17 mouse cellular contexts compared by ENCODE assay signal in the genomic region with DNA sequence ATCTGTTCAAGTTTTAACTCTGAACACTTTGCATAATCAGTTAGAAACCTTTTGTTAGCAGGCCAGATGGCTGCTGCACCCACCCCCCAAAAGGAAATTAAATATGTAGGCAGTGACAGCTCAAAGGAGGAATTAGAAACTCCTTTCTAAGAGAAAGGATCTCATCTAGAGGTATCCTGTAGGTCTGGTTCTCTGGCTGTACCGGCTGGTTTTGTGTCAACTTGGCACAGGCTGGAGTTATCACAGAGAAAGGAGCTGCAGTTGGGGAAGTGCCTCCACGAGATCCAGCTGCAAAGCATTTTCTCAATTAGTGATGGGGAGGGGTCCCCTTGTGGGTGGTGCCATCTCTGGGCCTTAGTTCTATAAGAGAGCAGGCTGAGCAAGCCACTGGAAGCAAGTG.
DNase-seq lines count a peak whose midpoint lies in the region; ATAC-seq and TF ChIP-seq lines count a peak whose summit lies in the region.
"Had no signal": no experiment of that assay in that cellular context is flagged by ENCODE, and none has a peak within 500 bp of the region (broad histone marks: within the 10 kb centered on the region; RNA-seq: fewer than 3 reads in every experiment).

No protein-coding gene starts in this region.

- no peaks in the 10 kb centered on the region for H3K9me3 ChIP-seq in neural tube, embryonic 12.5 days
- no peaks in the 10 kb centered on the region for H3K9me3 ChIP-seq in neural tube, embryonic 15.5 days (replicated peaks)
- H3K9me3 ChIP-seq: hindbrain, embryonic 15.5 days had no signal

- no peak overlapping the region for H3K9ac ChIP-seq in neural tube, embryonic 12.5 days
- no peak overlapping the region for H3K9ac ChIP-seq in neural tube, embryonic 15.5 days (replicated peaks)
- H3K9ac ChIP-seq: hindbrain, embryonic 15.5 days; liver, embryonic 14.5 days had no signal

- 35% methylated on average over 2 of the region's 2 CpGs for WGBS in neural tube, embryonic 12.5 days
- 18% methylated on average over 2 of the region's 2 CpGs for WGBS in neural tube, embryonic 15.5 days

- ATAC-seq in neural tube, embryonic 12.5 days (ENCODE audit: low FRiP score, low read depth): peak; percentile 44; the same call in 1 of the 2 replicates
- ATAC-seq in neural tube, embryonic 15.5 days (ENCODE audit: low FRiP score): no peak
- ATAC-seq in frontal cortex, adult (ENCODE audit: low TSS enrichment): peak; percentile 91
- no peak for ATAC-seq in CD4-positive, CD25-positive, alpha-beta regulatory T cell, adult 4 months
- ATAC-seq: midbrain, embryonic 16.5 days; Patski had no signal

- TF ChIP-seq CTCF in left cerebral cortex, adult 2 months (IDR thresholded peaks at IDR 0.05): no peak

- intact Hi-C loops in left cerebral cortex, adult 2 months (cut with DNase I): loop anchor here (10.0 kb wide), 1 partner anchor 188 kb away; no protein-coding TSS in a partner anchor

- no peak overlapping the region for H3K4me3 ChIP-seq in neural tube, embryonic 12.5 days
- no peak overlapping the region for H3K4me3 ChIP-seq in neural tube, embryonic 15.5 days (replicated peaks)
- H3K4me3 ChIP-seq in left cerebral cortex, adult 2 months: no peak overlapping the region
- H3K4me3 ChIP-seq: hindbrain, embryonic 15.5 days had no signal

- no peaks in the 10 kb centered on the region for H3K27me3 ChIP-seq in neural tube, embryonic 12.5 days (replicated peaks)
- no peaks in the 10 kb centered on the region for H3K27me3 ChIP-seq in neural tube, embryonic 15.5 days (replicated peaks)
- H3K27me3 ChIP-seq: CH12.LX; hindbrain, embryonic 15.5 days had no signal

- no peaks in the 10 kb centered on the region for H3K36me3 ChIP-seq in neural tube, embryonic 12.5 days
- H3K36me3 ChIP-seq in neural tube, embryonic 15.5 days: no peaks in the 10 kb centered on the region
- H3K36me3 ChIP-seq: hindbrain, embryonic 15.5 days had no signal

- no peak overlapping the region for H3K4me2 ChIP-seq in neural tube, embryonic 12.5 days (replicated peaks)
- no peak overlapping the region for H3K4me2 ChIP-seq in neural tube, embryonic 15.5 days
- H3K4me2 ChIP-seq: hindbrain, embryonic 15.5 days had no signal

- no peak overlapping the region for H3K27ac ChIP-seq in neural tube, embryonic 12.5 days
- no peak overlapping the region for H3K27ac ChIP-seq in neural tube, embryonic 15.5 days (replicated peaks)
- peak overlapping the region; percentile 4; the same call in 1 of the 2 replicates for H3K27ac ChIP-seq in left cerebral cortex, adult 2 months
- H3K27ac ChIP-seq: hindbrain, embryonic 15.5 days; liver, embryonic 14.5 days; stomach, postnatal 0 days had no signal

- DNase-seq in left cerebral cortex, adult 2 months (ENCODE audit: extremely low spot score in 1 of 2, low spot score in 2 of 2): peak; percentile 13 to 19
- DNase-seq in telencephalon, adult 2 months (ENCODE audit: low read depth, low spot score): peak; percentile 64
- DNase-seq in kidney, postnatal 4 days: no peak
- DNase-seq: cerebellum, postnatal 14 days; gastrocnemius, postnatal 36 days; kidney, adult 8-10 months; lung, postnatal 36 days had no signal

- no peaks in the 10 kb centered on the region for H3K4me1 ChIP-seq in neural tube, embryonic 12.5 days
- no peaks in the 10 kb centered on the region for H3K4me1 ChIP-seq in neural tube, embryonic 15.5 days
- H3K4me1 ChIP-seq: hindbrain, embryonic 15.5 days had no signal

Comparison
In these comparisons a context has a peak if more than half of its experiments do, and no peak if none do; other contexts are left out.
1. ATAC-seq: peak in neural tube, embryonic 12.5 days (single experiment) and frontal cortex, adult (single experiment); none in neural tube, embryonic 15.5 days (single experiment) and CD4-positive, CD25-positive, alpha-beta regulatory T cell, adult 4 months (single experiment).
2. DNase-seq: peak in left cerebral cortex, adult 2 months (2 of 2) and telencephalon, adult 2 months (single experiment); none in kidney, postnatal 4 days (0 of 2).